Mouse (Mus musculus) CH12F3 (cell line): ENCODE results near the gene Slc15a1.

Experiments
- in situ Hi-C: fragments of 300-500 bp; cut with MboI; formaldehyde crosslinking; loops from 2 replicates; pipeline ENCODE4 v1.14.3; 2020; ENCODE audit warnings: low sequenced_read_pairs

The Slc15a1 gene

DNA sequence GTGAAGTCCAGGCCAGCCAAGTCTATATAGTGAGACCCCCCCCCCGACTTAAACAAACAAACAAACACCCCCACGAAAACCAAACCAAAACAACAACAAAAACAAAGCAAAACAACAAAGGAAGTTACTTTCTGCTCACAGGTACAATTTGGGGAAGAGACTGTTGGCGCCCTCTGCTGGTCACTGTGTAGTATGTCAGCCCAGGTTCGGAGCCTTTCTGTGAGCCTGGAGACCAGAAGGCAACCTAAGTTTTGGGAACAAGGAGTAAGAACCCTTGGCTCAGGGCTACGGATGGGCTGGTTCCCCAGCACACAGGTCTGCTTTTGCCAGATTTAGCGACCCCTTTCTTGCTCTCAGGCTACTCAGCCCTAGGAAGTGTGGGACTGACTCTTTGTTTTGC lies 49.5 kb downstream of the Slc15a1 start:
- in situ Hi-C loops = no loop called here

DNA sequence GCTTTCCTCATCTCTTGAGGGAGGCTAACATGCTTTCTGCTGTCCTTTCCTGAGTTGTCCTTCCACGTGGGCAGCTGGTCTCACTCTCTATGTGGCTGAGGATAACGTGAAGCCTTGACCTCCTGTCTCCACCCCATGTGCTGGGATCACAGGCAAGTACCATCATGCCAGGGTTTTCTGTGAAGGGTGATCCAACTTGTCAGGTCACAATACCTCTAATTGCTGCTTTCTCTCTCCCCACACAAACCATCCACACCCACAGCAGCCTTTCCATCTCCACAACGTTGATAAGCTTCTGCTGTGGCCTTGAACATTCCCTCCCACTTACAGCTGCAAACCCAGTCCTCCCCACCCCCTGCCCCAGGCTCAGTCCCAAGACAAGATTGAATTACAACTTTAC lies 51.9 kb downstream of the Slc15a1 start:
- in situ Hi-C loops = loop anchor here (5.0 kb wide), 1 partner anchor 176 kb away; no protein-coding TSS in a partner anchor

DNA sequence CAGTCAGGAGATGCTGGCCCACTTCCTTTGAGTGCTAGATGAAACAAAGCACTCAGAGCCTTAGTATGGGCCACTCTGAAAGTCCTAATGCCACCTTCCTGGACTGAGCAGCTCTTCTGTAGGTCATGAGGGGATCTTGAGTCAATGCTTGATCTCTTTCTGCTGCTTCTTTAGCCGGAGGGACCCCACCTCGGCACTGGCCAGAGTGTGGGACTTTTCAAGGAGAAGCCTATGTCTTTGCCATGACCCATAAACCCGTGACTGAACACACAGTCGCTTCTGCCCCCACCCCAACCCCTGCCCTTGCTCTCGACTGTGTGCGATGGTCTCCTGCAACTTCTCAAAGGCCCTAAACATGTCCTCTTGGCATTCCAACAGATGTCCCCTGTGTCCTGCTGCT lies 52.8 kb downstream of the Slc15a1 start:
- in situ Hi-C loops = loop anchor here (5.0 kb wide), 1 partner anchor 175 kb away; no protein-coding TSS in a partner anchor

DNA sequence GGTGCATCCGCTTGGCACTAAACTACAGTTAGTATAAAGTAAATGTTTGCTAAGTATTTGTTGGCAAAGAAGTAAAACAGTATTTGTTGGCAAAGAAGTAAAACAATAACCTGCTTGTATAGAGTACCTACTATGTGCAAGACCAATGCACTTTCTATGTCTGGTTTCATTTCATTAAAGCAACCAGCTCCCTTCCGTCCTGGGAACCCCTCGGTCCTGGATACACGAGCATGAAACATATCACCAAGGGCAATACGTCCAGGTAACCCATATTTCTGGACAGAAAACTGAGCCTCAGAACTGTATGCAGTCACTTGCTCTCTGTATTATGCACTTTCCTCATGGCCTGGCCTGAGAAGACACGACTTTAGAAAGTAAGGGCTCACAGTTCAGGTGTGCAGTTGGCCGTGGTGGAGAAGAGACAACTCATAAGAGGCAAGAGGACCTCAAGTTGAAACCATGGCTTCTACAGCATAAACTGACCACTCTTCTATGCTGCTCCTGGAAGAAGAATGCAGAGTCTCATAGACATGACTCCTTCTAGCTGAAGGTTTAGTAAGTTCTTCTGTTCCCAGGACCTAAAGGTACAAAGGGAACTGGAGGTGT lies 53.5 kb downstream of the Slc15a1 start:
- in situ Hi-C loops = loop anchor here (5.0 kb wide), 1 partner anchor 174 kb away; no protein-coding TSS in a partner anchor

DNA sequence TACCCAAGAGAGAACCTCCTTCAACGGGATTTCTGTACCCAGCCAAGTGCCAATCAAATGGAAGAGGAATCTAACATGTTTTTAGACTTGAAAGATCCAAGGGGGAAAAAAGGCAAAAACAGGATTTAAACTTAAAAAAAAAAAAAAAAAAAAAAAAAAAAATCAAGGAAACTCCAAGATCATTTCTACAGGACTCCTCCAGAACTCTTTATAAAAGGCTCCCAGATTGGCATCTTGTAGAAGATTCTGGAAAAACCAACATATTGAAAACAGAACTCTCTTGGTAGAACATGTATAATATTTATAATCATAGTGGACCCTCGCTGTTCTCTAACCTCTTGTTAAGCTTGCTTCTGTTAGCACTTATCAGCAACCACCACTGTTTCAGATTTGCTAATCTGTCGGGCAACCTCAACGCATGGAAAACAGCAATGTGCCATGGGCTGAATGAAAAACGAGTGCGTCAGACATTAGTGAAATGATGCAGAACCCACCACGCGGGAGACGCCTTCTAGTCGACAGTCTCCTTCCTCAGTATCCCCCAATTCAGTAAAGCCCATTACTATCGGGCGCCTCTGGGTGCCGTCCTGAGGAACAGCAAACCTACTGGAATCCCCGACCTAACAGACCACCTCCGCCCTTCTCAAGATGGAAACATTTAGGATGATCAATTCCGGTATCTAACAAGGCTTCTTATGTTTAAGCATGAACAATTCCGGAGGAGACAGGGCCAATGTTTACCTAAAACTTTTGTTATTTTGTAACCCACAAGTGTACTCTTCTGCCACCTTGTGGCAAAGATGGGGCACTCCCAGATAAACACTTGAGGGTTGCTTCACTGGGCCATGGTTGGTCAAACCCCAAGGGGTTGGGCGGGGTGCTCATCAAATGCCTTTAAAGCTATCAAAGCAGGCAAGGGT lies 54.3 kb downstream of the Slc15a1 start:
- in situ Hi-C loops = loop anchor here (5.0 kb wide), 1 partner anchor 173 kb away; no protein-coding TSS in a partner anchor

DNA sequence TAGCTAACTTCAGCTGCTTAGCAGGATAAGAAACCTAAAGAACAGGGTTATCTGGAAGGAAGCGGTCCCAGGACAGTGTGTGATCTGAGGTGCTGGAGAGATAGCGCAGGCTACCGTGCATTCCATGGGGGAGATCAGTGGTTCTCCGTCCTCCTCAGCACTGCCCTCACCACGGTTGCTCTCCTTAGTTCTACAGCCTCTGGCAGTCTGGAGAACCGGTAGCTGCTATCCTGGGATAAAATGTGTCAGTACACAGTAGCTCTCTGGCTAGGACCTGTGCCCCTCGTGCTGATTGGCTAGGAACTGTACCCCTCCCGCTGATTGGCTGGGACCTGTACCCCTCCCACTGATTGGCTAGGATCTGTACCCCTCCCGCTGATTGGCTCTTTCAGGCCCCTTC lies 58.1 kb downstream of the Slc15a1 start:
- in situ Hi-C loops = no loop called here

DNA sequence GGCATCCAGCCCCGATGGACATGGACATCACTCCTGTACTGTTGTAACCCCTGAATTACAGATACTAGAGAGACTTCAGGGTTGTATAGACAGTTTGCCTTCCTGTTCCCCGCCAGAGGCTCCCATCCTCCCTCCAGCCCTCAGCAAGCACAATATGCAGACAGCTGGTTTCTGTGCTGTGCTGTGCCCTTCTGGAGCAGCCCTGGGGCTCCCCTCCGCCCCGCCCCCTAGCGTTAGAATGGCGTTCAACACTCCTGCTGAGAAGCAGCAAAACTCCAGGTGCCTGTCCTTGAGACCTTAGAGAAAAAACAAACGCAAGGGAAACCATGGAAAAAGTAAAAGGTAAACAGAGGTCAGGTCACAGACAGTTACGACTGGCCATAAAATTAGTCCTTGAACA lies 59.9 kb downstream of the Slc15a1 start:
- in situ Hi-C loops = no loop called here

DNA sequence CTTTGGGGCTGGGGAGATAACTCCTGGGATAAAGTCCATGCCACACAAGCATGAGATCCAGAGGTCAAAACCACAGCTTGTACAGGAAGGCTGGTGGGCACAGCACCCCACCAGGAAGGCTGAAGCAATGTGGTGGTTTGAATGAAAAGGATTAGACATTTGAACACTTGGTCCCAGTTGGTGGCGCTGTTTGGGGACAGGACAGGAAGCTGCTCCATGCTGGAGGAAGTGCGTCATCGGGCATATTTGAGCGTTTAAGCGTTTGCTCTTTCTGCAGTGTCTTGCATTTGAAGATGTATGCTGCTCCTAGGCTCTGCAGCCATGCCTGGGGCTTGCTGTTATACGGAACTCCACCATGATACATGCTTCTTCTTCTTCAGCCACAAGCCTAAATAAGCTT lies 64.2 kb downstream of the Slc15a1 start:
- in situ Hi-C loops = no loop called here

DNA sequence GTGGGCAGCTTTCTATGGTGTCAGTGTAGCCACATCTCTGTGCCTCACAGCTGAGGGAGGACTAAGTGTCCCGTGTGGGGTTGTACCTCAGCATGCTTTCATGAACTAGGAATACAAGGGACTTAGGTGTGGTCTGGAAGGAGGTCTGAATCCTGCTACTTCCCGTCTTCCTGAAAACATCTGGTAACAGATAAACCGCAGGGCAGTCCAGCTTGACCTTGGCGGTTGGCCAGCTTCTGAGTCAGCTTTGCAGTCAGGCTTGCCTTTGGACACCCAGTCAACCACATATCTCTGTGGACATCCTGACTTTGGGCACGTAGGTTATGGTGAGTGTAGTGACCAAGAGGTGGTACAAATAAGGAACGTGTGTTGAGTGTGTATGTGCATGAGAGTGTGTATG lies 68.0 kb downstream of the Slc15a1 start:
- in situ Hi-C loops = no loop called here

DNA sequence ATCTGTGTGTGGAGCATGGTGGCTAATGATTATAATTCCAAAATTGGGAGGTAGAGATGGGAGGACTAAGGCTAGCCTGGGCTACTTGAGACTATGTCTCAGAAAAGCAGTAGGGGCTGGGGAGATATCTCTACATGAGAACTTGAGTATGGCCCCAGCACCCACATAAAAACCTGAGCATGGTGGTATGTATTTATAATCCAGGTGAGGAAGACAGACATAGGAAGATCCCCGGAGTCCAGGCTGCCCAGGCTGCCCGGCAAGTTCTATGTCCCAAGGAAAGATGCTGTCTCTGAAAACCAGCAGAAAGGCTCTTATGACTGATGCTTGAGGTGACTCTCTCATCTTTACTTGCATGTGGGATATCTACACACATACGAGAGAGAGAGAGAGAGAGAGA lies 68.6 kb downstream of the Slc15a1 start:
- in situ Hi-C loops = no loop called here

DNA sequence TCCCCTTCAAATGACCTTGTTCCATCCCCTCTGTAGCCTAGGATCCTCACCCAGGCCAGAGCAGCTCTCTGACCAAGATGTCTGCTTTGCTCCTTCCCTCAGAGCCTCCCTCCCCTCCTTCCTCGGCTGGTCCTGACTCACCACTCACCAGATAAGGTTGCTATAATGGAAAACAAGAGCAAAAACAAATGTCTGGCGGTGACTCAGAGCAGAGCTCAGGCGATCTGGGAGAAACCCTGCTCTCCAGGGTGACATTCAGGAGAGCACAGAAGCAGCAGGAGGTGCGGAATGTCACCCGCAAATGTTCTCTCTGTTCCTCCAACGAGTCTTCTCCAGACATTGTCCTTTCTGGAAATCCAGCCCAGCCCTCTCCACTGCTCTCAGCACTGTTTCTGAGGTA lies 69.3 kb downstream of the Slc15a1 start:
- in situ Hi-C loops = no loop called here

DNA sequence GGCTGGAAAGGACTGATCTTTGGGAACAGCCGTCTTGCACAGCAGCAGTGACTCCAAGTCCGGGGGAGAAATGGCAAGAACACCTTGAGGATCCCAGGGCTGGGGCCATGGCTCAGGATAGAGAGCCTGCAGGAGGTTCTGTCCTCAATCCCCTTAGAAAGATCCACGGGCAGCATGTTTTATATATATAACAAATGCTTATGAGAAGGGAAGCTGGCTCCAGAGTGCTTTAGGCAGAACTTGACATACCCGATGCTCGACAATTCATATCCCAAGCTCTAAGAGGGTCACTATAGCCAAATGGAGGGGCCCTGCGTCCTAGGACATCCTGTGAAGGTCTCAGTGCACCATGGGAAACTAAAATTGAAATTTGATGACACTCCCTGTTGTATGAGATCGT lies 73.8 kb downstream of the Slc15a1 start:
- in situ Hi-C loops = no loop called here

DNA sequence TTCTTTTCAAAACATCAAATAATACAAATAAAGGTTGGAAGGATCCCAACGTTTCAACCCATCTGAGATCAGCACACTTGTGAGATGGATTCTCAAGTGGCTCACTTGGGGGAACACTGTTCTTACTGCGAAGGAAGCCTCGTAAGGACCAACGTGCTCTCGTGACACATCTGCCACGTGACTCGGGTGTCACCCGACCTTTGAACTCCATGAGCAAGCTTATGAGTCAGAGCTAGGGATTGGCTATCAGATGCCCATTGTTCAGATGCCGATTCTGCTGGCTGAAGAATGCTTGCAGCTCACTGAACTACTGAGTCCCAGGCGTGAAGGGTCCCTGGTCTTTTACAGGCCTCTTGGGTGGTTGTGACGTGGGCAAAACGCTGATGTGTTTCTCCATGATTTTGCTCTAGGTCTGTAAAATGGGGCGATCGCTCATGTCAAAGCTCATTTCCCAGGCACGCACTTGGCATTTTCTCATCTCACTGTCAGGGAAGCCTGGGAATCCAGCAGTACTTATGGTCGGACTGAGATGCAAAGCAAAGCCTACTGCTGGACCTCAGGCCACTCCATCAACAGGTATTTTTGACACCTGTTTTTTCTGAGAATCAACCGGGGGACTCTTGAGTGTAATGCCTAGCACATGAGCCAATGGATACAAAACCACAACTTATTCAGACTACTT lies 75.1 kb downstream of the Slc15a1 start:
- in situ Hi-C loops = no loop called here

DNA sequence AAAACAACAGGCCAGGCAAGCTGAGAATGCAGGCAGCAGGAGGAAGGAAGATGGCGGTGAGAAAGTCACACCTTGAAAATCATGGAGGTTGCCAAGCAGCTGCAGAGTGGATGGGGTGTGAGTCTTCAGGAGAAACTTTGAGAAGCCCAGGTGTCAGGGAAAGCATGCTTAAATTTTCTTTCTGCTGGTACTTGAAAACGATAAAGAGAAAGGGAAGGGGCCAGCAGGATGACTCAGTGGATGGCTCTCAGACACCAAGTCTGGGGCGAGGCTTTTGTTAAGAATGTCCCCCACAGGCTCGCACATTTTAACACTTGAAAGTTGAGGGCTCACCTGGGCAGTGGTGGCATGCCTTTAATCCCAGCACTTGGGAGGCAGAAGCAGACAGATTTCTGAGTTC lies 76.9 kb downstream of the Slc15a1 start:
- in situ Hi-C loops = no loop called here

DNA sequence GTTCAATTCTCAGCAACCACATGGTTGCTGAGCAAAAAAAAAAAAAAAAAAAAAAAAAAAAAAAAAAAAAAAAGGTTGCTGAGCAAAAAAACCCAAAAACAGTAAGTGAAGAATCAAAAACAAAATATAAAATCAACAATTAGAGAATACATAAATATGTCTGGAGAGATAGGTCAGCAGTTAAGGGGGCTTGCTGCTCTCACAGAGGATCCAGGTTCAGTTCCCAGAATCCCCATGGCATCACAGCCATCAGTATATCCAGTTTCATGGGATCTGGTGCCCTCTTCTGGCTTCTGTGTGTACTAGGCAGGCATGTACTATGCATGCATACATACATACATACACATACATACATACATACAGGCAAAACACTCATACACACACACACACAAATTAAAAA lies 78.3 kb downstream of the Slc15a1 start:
- in situ Hi-C loops = no loop called here

DNA sequence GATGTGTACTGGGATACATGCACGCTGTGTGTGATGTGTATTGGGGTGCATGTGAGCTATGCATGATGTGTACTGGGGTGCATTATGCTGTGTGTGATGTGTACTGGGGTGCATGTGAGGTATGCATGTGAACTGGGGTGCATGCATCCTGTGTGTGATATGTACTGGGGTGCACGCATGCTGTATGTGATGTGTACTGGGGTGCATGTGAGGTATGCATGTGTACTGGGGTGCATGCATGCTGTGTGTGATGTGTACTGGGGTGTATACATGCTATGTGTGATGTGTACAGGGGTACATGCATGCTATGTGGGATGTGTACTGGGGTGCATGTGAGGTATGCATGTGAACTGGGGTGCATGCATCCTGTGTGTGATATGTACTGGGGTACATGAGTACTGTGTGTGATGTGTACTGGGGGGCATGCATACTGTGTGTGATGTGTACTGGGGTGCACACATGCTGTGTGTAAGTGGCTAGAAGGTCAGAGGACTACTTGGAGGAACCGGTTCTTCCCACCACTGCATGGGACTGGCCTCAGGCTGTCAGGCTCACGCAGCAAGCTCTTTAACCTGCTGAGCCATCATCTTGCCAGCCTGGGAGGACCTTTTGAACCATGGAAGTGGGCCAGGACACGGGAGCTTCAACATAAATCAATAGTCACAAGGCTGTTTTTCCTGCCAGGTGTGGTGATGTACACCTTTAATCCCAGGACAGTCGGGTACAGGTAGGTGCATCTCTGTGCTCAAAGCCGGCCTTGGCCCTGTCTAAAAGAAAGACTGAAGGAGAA lies 79.9 kb downstream of the Slc15a1 start:
- in situ Hi-C loops = no loop called here

DNA sequence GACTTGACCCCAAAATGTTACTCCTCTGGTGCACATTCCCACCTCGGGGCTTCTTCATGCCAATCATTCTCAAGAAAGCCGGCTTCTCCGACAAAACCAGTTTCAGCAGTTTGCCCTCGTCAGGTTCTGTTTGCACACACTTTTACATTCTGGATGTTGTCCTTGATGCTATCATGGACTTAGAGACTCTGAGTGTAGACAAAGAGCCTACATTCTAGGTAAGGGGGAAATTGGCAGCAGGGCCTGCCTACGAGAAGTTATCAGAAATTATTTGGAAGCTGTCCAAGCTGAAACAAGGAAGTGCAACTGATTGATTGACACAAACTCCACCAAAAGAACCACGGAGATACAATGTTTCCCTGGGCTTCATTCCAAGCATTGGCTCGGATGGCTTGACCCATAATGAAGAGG lies 81.7 kb downstream of the Slc15a1 start:
- in situ Hi-C loops = no loop called here

DNA sequence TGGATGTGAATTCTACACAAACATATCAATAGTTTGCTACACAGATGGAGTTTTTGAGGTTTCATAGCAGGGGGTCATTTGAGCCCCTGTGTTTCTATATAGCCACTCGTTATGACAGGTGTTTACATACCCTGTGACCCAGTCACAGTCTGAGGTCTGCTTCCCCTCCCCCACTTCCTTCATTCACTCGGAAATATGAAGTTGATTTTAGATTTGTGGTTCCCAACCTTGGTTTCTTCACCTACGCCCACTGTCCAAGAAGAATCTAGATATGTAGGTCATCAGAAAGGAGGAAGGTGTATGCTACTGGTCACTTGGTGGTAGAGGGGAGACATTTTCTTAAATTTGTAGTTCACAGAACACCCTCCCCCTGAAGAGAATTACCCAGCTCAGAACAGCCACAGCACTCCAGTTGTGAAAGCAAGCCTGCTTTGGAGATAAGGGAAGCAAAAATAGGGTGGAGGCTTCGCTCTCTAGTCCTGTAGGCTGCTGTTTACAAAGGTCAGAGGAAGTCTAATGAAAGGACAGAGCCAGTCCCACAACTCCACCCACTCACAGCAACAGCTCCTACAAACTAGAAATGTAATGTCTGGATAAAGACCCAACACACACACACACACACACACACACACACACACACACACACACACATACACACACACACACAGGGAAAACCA lies 82.2 kb downstream of the Slc15a1 start:
- in situ Hi-C loops = no loop called here

DNA sequence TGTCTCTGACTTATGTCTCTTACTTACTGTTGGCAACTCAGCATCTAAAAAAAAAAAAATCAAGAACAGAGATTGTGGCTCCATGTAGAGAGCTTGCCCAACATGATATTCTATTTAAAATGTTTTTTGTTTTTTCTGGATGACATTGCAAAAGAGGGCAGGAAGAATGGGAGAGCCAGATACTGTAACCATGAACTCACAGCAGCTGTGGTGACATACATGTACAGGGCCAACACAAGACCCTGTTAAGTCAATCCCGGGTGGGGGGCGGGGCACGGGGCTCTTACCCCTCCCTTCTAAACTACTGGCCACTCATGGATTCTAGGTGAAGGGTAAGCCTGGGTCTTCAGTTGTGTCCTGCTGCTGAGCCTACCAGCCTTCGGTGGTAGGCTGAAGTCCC lies 83.1 kb downstream of the Slc15a1 start:
- in situ Hi-C loops = no loop called here

DNA sequence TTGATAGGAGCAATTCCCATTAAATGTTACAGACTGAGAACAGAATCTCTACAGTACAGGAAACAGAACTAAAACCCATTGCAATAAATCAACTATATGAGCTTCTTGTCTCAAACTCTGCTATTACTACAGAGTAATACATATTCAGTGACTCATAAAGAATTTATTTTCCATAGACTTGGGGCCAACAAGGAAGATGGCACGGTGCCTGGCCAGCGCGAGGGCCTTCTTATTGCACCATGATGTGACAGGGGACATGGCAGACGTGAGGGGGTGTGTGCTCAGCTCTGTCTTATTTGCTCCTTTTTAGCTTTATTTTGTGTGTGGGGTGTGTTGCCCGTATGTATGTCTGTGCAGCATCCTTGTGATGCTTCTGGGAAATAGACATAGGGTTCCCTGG lies 87.5 kb downstream of the Slc15a1 start:
- in situ Hi-C loops = no loop called here
